Mouse (Mus musculus) bone marrow, adult 2 months (tissue): Measurements from ENCODE around the gene Ephb2.

Experiments used
- CTCF ChIP-seq: fragments of 200-500 bp; IDR thresholded peaks from 2 replicates; pipeline ENCODE4 v1.5.1; 2011; ENCODE audit warnings: low read length, control low read depth; ENCODE audit not compliant: control insufficient read depth, insufficient read depth
- POLR2A ChIP-seq: fragments of 200-500 bp; IDR thresholded peaks from 2 replicates; pipeline ENCODE4 v1.6.1; 2011; ENCODE audit warnings: low read depth, mild to moderate bottlenecking, control low read depth, low read length, borderline replicate concordance; ENCODE audit not compliant: control insufficient read depth

DNA sequence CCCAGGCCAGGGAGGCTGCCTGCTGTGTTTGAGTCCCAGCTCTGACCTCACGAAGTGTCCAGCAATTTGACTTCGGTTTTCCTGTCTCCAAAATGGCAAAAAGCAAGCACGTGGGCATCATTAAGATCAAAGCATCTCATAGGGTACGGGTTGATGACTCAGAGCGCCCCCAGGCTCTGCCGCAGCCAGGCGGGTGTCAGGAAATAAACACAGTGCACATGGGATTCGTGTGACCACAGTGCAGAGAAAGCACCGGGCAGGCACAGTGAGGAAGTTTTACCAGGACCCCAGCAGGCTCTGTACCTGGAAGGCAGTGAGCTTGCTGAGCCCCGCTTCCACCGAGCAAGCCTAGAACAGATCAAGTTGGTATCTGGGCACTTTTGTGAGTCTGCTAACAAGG lies 74.9 kb downstream of the Ephb2 start:
- TF ChIP-seq CTCF (no peak), POLR2A (no peak)
